Mouse (Mus musculus) skeletal muscle tissue, postnatal 0 days (tissue): ENCODE results near the gene 1700066M21Rik. TPM values are rescaled to one million over a fixed set of nuclear protein-coding genes. Genes with fewer than 3 reads are reported as not detected.

Experiments used
- polyA plus RNA-seq: library from polyadenylated mRNA; unstranded; fragments of >200 nt; fragmentation: Nextera tagmentation; extraction: Ambion mirVana; gene quantifications from 2 replicates; pipeline ENCODE4 v1.2.1, GENCODE M21; 2015

Gene 1700066M21Rik
- polyA plus RNA-seq: 3.4 TPM in 2 replicates

DNA sequence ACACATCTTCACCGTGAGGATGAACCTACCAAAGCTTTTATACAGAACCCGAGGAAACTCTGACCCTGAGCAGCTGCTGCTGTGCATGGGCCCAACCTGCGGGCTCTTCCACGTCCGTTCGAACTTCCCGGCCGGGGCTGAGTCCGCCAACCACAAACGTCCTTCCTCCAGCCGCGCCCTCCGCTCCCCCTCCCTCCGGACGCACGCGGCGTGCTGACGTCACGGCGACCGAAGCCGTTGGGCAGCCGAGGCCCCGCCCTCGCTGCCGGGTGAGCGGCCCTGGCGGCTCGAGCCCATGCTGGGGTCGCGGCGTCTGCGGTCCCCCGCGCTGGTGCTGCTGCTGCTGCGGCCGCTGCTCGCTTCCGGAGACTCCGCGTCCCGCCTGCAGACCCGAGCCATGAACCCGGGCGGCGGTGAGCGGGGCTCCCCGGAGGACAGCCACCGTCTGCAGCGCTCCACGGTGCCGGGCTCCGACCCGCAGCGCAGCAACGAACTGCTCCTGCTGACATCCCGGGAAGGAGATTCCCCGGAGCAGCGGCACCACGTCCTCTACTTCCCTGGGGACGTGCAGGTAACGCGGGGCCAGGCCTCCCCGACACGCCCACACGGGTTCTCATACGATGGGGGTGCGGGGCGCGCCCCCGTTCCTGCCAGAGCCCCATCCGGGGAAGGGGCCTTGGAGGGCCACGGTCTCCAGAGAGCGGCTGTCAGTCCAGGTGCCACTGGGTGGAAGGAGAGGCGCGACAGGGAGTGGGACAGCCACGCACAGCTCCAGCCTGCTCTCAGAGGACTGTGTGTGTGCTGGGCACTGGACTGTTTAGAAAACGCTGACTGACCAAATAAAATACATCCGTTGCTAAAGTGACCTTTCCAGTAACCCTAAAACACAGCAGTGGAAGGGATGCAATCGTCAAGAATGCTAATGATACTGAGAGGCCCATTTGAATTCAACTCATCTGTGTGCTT is at the start of gene 1700066M21Rik:
1700066M21Rik (plus strand) TSS at position 245 of the 966 bp plus-strand sequence.

DNA sequence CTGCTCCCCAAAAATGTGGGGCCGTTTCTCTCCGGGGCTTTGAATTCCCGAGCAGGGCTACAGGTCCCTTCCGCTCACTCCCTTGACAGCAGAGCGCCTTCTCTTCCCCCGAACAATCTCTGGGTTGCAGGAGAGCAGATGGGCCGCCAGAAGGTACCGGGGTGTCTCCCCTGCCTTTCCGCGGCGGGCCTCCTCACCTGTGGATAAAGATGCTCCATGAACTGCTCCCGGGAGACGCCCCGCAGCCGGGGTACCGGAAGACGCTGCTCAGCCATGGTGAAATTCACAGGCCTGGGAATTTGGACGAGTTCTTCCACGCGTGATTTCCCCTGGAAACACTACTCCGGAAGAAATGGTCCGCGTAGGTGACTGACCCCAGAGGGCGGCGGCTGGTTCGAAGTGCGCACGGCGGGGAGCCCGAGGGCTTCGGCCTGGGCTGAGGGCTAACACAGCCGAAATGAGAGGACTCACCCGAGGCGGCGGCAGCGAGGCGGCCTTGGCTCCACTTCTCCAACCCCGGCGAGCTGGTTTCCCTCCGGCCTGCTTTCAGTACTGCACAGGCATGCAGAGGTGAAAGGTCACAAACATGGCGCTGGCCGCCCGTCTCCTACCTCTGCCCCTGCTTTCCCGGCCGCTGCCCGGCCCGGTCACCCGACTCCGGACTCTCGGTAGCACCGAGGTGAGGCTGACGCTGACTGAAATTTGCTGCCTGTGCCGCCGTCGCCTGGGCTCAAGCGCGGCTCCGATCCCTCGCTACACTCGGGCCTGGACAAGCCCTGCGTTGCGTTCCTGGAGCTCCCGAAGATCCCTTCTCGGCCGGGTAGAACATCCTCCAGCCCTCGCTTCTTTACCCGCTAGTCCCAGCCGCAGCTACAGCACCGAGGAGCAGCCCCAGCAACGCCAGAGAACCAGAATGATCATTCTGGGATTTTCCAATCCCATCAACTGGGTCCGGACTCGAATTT is 29.0 kb downstream of the 1700066M21Rik start, which contains the start of the genes Maip1 and Tyw5:
Maip1 (plus strand) TSS at position 142 of the 965 bp plus-strand sequence.
Tyw5 (minus strand) TSS at position 915 of the 965 bp plus-strand sequence.

Other genes with a start within 250 kb of the 1700066M21Rik start
- 15.0 and 15.3 TPM in 2 replicates for gene Maip1, start 28.7 kb downstream of the 1700066M21Rik start, polyA plus RNA-seq
- gene Tyw5, start 29.5 kb downstream of the 1700066M21Rik start, polyA plus RNA-seq: 11.0 and 15.3 TPM in 2 replicates